Mouse (Mus musculus): ENCODE measurements at regions not wholly inside any gene's neighbourhood (a gene's known extent, or its start where the extent isn't known, plus 50 kb on each side); places are given as distances from the start of the nearest gene placed in this dataset.

DNA sequence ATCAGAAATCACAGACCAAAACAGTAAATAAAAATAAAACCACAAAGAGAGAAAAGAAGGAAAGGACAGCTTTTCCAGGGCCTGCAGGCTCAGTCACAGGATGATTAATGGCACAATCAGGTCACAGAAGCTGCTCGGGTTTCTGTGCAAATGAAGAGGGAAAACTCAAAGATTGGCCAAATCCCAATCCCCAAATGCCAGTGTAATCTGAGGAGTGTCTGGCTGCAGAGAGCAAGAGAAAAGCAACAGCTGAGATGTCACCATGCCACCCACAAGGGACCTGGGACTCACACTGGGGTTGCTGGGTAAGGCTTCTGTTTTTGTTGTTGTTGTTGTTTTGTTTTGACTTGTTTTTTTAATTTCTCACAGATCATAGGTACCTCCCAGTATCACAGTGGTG lies 261.5 kb upstream of the Hs6st1 start:
- TF ChIP-seq CTCF (IDR thresholded peaks at IDR 0.05) (no peak), EP300 (IDR thresholded peaks at IDR 0.05) (no peak)
